Mouse (Mus musculus): ENCODE data around the gene Ctnnd2.
"Not testable (repeated sequence)": the region's sequence is repeated elsewhere in the genome, so short reads cannot be mapped to it uniquely, and the experiment has no call there.

Ctnnd2 gene

DNA sequence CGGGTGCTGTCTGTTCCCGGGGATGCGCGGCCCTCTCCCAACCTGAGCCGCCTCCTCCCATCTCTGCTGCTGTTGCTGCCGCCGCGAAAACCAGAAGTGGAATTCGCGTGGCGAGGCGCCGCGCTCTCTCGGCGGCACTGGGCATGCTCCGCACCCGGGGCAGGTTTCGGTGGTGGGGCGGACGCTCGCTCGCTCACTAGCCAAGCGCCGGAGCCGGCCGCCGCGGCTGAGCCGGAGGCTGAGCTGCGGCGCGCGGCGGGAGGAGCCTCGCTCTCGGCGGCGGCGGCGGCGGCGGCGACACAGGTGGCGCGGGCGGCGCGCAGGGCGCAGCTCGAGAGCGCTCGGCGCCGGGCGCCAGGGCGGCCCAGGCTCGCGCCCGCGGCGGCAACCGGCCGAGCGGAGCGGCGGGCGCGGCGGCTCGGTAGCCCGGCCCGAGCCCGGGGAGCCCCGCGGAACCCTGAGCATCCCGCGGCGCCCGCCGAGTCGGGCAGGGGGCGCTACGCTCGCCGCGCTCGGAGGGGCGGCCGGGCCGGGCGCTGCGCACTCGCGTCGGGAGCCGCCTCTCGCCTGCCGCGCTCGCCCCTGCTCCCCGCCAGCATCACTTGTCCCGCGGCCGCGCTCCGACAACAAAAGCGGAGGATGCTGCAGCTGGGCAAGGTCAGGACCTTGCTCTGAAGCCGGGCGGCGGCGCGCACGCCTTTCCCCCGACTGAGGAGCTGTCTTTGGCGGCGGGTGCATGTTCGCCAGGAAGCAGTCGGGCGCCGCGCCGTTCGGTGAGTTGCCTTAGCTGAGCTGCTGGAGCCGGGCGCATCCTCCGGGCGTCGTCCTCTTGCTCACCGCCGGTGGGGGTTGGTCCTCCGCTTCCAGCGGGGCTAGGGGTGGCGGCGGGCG, at the start of gene Ctnnd2:
Gene Ctnnd2 (plus strand): TSS at position 203 of the 891 bp plus-strand sequence.
- peak; percentile 85 for DNase-seq (ENCODE audit: extremely low spot score)

DNA sequence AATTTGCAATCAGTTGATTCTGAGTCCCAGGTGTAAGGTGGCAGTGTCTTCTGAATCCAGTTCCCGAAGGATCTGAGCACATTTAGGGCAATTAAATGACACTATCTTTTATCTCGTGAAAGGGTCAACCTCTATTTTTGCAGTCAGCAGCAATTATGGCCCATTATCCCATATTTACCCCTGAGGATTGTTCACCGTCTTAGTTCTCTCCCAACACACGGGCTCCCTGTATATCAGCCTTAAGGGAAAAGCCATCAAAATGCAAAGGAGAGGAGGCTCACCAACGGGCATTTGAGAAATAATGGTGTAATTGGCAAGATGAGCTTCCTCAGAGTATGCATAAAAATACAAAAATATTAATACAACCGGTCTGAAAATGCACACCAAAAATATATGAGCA, 41.7 kb upstream of the Ctnnd2 start:
- no peak for DNase-seq (ENCODE audit: extremely low spot score)

DNA sequence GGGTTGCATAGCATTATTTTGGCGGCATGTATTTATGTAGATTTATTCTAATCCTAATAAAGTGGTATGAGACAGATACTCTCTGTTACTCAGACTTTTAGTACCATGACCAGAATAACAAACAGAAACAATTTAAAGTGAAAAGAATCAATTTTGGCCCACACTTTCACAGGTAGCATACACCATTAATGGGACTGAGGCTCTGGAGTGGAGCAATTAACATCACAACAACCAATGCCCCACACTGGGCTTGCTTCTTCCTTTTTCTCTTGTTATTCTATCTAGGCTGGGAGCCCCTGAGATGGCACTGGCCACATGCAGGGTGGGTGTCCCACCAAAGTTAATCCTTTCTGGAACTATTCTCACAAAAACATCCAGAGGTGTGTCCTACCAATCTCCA, 32.8 kb upstream of the Ctnnd2 start:
- not testable (repeated sequence) for DNase-seq (ENCODE audit: extremely low spot score)

DNA sequence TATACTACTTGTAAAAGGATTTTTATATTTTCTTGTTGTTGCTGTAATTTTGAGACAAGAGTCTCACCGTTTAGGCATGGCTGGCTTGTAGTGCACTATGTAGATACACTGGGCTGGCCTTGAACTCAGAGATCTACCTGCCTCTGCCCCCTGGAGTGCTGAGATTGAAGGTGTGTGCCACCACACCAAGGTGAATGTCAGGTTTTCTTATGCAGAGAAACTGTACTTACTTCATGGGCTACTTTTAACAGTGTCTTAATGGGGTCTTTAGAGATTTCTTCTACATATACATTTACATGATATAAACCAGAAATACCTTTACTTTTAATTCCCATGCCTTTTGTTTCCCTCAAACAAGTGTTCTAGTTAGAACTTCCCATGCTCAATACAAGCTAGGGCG, 27.0 kb upstream of the Ctnnd2 start:
- DNase-seq (ENCODE audit: extremely low spot score), result no peak

DNA sequence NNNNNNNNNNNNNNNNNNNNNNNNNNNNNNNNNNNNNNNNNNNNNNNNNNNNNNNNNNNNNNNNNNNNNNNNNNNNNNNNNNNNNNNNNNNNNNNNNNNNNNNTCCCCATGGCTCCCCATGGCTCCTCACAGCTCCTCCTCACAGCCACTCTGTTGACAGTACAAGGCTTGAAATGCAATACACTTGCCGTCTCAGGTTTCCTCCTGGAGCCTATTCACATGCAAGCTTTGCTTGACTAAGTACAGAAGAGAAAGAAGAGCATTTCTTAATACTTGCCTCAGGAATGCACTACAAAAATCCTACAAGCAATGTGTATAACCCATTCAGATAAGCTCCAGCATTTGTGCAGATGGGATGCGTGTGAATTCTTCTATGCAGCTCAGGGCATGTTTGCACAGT, 20.2 kb upstream of the Ctnnd2 start:
- DNase-seq (ENCODE audit: extremely low spot score), result no peak

DNA sequence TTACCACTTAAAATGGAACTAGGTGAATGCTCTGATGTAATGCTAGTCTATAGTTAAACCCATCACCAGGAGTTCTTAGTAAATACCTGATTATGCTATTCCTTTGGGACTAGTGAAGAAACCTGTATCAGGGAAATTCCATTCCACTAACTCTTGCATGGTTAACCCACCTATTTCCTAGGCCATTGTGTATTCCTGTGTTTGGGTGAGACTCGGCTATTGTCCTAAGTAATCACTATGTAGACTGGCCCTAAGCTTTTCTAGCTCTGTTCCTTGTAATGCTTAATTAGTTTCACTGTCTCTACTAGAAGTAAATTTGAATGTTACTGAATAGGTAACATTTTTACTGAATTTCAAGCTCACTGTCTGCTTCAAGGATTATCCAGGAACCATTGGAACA, 14.4 kb upstream of the Ctnnd2 start:
- no peak for DNase-seq (ENCODE audit: extremely low spot score)

DNA sequence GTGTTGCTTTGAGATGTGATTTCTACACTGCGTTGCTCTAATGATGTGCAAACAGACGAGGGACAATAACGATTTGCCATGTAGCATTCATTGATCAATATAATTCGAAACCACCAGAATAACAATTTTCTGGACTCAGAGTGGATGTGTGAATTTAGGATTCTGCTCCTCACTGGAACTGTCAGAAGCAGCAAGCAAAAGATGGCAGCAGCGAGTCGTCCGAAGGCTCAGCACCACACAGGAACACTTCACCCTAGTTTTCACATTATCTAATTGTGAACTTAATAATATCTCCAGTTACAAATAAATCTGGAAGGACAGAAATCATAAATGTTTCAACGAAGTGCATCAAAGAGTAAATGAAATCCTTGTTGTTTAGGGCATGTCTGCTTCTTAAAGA, 2.4 kb upstream of the Ctnnd2 start:
- DNase-seq (ENCODE audit: extremely low spot score), result no peak

DNA sequence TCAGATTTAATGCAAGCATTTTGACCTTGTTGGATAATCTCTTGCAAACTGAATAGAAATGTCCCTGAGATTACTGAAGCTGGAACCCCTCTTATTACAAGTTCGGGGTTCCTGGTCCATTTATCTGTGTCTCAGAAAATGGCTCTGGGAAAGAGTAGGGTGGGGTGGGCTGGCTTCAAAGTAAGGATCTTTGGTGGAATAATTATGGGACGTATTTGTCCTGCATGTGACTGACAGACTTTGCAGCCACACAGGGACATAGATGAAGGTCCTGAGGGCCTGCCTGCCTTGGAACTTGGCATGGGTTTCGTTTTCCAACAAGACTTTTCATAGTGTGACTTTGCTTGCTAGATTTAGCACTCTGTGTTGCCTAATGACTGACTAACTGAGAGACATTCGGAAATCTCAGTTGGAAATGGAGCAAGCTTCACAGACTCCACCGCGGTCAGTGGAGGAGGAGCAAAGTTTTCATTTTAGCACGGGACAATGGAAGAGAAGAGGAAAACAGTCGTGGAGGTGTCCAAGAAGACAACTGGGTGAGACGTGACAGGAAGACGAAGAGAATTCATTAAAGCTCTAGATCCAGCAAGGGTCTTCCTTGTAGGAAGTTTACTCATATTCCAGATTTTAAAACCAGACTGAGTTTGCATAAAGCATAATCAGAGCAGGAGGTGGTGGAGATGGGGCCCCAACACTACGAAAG, 749 bp upstream of the Ctnnd2 start:
- no peak for DNase-seq (ENCODE audit: extremely low spot score)

DNA sequence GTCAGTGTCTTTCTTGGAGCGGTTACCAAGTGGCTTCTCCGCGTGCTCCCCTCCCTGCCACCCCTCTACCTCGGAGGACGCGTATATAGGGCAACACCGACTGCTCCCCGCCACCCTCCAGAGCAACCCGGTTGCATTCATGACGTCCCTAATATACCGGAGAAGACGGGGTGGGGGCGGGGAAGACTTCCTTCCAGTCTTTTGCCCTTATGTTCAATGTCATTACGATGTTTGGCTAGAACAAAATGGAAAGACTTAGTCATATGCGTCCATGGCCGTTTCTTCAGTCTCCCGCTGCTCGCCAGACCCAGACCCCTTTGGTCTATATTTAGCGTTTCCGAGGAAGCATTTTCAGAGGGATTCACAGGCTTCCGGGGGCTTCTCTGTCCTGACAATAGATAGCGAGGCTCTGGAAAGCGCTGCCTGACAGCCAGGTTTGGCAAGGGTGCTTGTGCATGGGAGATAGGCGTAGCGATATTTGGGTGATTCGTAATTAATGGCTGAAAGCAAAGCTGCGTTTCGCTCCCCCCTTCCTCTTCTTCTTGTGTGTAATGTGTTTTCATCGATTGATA, 1.1 kb downstream of the Ctnnd2 start:
- peak; percentile 35 for DNase-seq (ENCODE audit: extremely low spot score)

DNA sequence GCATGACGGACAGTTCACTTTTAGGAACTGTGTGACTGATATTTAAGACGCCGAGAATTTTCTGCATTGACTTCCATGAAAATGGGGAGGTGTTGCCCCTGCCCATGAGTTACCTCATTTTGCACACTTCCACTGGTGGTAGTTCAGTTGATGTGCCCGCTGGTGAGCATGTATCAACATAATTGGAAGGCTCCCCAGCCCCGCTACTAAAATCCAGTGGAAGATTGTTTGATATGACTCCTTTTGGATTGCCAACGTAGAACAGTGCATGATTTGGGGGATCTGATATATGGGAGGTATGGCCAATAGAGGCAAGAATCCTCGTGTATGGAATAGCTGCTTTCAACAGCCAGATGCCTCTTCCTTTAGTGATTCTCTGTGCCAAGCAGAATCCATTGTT, 1.9 kb downstream of the Ctnnd2 start:
- no peak for DNase-seq (ENCODE audit: extremely low spot score)

DNA sequence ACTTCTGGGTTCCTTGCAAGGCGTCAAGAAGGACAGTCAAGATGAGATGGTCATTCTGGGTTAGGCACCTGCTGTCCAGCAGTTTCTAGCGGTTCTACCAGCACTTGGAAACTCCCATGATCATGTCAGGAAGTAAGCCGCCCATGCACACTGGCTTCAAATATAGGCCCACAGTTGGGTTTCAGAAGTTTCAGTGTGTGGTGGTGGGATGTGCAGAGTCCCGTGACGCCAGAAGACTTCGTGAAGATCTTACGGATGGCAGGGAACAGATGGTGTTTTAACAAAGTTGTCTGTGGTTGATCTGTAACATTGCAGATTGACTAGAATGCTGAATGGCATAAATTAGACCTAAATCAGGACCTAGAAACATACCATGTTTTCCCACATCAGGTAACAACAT, 11.6 kb downstream of the Ctnnd2 start:
- DNase-seq (ENCODE audit: extremely low spot score), result no peak

DNA sequence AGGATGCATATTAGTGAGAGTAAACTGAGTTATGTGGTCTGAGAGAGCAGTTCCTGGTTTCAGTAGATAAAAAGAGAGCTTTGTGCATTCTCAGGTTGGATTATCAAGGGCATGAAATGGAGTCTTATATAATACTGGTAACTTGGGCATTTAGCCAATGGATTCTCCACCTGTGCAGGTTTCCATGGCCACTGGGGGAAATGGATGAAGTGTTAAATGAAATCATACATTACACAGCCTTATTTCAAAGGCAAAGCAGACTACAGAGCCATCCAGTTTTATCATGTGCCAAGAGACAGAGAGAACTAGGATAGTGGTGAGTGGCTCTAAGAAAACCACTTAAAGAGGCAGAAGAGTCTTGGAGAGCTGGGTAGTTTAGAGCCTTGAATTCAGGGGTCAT, 18.5 kb downstream of the Ctnnd2 start:
- no peak for DNase-seq (ENCODE audit: extremely low spot score)

DNA sequence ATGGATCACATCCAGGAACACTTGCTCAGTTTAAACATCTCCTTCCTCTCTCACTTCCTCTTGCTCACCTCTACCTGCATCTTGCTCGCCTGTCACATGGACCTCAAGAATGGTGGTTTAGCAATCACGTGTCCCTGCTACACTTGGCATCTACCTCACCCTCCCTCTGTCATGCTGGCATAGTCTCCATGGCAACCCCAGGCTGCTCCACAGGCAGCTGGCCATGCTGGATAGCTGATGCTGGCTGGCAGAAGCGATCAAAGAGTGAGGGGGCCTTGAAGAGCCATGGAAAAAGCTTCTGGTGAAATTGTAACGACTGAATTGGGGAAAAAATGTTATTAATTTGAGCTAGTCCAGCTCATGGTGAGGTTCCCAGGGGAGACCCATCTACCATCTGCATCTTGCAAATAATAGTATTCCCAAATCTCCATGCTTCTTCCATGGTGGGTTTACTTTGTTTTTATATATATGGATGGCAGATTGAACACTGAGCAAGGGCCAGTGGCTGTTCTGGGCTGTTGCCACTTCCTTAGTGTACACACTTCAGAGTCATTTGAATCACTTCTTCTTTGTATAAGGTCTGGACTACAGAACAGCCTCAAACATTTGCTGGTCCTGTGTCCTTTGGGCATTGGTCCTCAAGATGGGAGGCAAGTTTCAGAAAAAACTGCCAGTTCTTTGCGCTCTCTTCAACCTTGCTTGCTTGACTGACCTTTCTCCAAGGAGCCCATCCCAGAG, 19.7 kb downstream of the Ctnnd2 start:
- no peak for DNase-seq (ENCODE audit: extremely low spot score)

DNA sequence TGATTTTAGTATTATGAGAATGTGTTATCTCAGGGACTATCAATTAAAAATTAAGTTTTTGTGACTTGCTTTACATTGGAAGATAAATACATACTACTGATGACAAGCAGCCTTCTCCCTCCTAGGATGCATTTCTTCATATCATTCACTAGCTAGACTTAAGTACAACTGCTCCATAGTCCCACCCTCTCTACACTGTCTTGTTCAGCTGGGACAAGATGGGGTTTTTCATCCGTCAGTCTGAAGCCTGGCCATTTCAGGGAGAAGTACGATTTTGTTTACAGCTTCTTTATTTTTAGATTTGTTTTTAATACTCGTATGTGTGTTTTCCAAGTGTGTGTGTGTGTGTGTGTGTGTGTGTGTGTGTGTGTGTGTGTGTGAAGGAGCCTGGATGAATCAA, 26.0 kb downstream of the Ctnnd2 start:
- DNase-seq (ENCODE audit: extremely low spot score), result no peak

DNA sequence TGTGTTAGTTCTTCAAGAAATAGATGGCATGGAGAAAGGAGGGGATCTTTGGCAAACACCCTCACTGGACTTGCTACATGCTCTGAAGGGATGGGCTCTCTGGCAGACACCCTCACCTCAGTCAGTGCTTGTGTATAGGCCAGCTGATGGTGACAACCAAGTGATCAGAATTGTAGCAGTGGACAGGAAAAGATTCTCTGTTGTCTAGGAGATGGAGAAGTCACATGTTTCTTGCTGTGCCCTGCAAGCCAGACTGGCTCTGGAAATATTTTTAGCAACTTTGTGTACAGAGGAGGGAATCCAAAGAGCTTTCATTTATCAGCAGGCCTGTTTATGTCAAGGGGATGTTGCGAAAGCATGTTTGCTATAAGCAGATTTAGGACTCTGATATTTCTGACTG, 27.4 kb downstream of the Ctnnd2 start:
- DNase-seq (ENCODE audit: extremely low spot score), result no peak

DNA sequence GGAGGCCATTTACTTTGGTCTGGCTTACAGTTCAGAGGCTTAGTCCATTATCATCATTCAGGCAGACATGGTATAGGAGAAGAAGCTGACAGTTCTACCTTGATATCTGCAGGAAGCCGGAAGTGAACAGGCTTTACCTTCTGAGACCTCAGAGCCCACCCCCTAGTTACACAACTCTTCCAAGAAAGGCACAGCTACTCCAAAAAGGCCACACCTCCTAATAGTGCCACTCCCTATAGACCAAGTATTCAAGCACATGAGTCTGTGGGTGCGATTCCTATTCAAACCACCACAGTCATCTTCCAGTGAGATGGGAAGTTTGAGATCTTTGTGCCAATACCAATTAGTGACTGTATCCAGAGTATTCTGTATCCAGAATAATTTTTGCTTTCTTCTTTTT, 28.8 kb downstream of the Ctnnd2 start:
- DNase-seq (ENCODE audit: extremely low spot score), result no peak

DNA sequence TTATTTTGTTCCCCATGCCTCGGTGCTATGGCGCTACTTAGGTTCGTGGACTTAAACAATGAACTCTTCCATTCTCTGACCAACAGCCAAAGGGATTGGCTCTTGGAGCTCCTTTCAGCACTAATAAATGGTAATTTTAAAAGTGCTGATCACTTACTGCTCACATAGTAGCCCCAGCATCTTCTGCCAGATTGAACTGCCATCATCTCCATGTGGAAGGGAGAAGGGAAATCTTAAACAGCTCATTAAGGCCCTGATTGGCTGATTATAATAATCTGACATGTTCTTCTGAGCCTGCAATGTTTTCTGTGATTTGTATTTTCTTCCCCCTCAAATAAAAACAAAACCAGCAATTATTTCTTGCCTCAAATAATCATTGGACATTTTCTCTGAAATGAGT, 29.2 kb downstream of the Ctnnd2 start:
- no peak for DNase-seq (ENCODE audit: extremely low spot score)

DNA sequence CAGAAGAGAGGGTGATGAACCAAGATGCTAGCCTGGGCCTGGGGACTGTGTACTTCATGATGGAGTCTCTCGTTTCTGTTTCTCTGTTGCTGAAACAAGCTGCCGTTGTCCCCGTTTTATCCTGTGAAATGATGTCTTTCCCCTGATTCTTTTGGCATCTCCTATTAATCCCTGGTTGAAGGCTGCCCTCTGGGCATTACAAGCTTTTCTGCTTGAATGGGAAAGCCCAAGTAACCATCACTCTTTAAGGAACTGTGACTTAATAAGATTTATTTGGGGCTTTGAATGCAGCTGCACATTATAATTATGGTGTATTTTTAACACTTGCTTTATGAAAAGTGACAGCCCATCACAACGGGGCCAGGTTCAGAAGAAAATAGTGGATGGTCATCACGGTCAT, 40.4 kb downstream of the Ctnnd2 start:
- DNase-seq (ENCODE audit: extremely low spot score), result no peak

DNA sequence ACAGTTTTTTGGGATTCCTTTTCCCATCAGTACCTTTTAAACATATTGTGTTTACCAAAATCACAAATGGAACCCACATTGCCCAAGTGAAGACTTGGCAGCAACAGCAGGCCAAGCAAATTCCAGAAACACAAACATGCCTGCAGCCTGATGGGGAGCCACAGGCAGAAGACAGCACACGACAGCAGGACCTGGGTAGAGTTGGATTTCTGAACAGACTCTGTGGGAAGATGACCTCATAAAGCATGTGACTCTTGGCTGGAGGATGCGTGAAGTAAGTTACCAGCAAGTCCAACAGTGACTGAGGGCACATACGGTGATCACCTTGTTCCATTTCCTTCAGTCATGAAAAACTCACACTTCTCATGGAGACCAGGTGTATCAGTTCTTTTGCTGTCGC, 43.5 kb downstream of the Ctnnd2 start:
- DNase-seq (ENCODE audit: extremely low spot score), result no peak

DNA sequence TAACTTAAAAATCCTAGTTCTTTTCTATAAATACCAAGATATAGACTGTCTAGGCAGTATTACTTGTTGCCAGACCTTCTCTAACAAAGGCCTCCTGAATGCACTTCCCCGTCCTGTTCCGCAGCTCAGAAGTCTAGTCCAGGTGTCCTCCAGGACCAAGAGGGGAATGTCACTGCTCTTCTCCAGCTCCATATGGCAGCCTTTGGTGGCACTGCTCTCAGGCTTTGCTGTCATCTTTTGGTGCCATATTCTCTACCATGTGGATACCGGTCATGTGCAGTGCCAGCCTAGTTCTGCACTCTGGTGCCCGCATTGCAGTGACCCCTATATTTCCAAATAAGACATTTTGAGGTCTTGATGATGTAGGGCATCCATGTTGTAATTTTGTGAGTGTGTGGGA, 56.7 kb downstream of the Ctnnd2 start:
- no peak for DNase-seq (ENCODE audit: extremely low spot score)

DNA sequence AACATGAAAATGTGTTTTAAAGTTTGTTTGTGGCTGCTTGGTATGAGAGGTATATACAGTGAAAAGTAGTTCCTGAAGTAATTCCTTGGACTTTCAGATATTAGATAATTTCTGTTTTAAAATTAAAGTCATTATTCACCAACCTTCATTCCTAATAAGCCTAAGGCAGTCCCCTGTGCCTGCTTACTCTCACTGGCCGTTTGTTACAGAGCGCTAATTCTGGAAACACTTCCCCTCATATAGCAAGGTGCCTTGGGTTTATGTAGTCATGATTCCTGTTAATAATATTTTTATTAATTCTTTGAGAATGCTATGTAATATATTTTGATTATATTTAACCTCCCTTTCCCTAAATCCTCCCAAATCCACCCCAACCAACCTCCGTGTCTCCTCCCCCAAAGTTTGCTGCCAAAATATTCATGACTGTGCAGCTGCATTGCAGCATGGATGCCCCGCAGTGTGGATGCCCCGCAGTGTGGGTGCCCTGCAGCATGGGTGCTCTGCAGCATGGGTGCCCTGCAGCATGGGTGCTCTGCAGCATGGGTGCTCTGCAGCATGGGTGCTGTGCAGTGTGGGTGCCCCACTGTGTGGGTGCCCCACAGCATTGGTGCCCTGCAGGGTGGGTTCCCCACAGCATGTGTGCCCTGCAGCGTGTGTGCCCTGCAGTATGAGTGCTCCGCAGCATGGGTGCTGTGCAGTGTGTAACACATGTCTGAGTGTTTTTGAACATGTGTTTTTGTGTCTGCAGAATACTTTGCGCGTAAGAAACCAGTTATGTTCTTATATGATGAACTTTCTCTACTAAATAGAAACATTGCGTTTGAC, 63.0 kb downstream of the Ctnnd2 start:
- no peak for DNase-seq (ENCODE audit: extremely low spot score)

Data from embryo, embryonic 9.5 days (tissue).